Mouse (Mus musculus): ENCODE data around the gene Shmt1. TPM values are rescaled to one million over a fixed set of nuclear protein-coding genes. Genes with fewer than 3 reads are reported as not detected.
"Not testable (repeated sequence)": the region's sequence is repeated elsewhere in the genome, so short reads cannot be mapped to it uniquely, and the experiment has no call there.

Gene Shmt1
- polyA plus RNA-seq (2016; fragmentation: Nextera tagmentation; extraction: Ambion mirVana) = 113 TPM in 2 replicates

- Histone ChIP-seq H3K27ac (peak within 1 kb of the TSS; percentile 85), H3K4me3 (peak within 1 kb of the TSS; percentile 65), H3K4me1 (peaks cover 32% of the 10 kb centered on the region)
- H3K9me3 ChIP-seq; H3K36me3 ChIP-seq (replicated peaks); H3K27me3 ChIP-seq (ENCODE audit: poor library complexity, severe bottlenecking); DNase-seq (ENCODE audit: extremely low spot score, low spot score): not testable (repeated sequence)
- WGBS = 27% methylated on average over 6 of the region's 6 CpGs
Observed at GRCm38 (mm10) chr11:60811618-60812017, at the start of gene Shmt1. Shmt1 (minus strand) TSS chr11:60811718.

- H3K4me3 ChIP-seq = no peak overlapping the region
- WGBS = 93% methylated on average over 3 of the region's 3 CpGs
- no peak for DNase-seq (ENCODE audit: extremely low spot score, low spot score)
- H3K9me3 ChIP-seq = no peaks in the 10 kb centered on the region
- H3K27ac ChIP-seq = no peak overlapping the region
- peaks cover 98% of the 10 kb centered on the region for H3K36me3 ChIP-seq (replicated peaks)
- no peaks in the 10 kb centered on the region for H3K4me1 ChIP-seq
- no peaks in the 10 kb centered on the region for H3K27me3 ChIP-seq (ENCODE audit: poor library complexity, severe bottlenecking)
Observed at GRCm38 (mm10) chr11:60856587-60856986, 45.1 kb upstream of the Shmt1 start.

GRCm38 (mm10) chr11:60845415-60845814 is 33.9 kb upstream of the Shmt1 start:
- peaks cover 53% of the 10 kb centered on the region for H3K36me3 ChIP-seq (replicated peaks)
- WGBS = 89% methylated on average over 5 of the region's 5 CpGs

GRCm38 (mm10) chr11:60843412-60843811 is 31.9 kb upstream of the Shmt1 start:
- no peaks in the 10 kb centered on the region for H3K27me3 ChIP-seq (ENCODE audit: poor library complexity, severe bottlenecking)
- no peak overlapping the region for H3K4me3 ChIP-seq
- no peak for DNase-seq (ENCODE audit: extremely low spot score, low spot score)
- 92% methylated on average over 5 of the region's 5 CpGs for WGBS
- H3K4me1 ChIP-seq = 0 out of 2 replicates have a peak, but pooled peaks cover 8% of the 10 kb centered on the region
- no peaks in the 10 kb centered on the region for H3K9me3 ChIP-seq
- peaks cover 36% of the 10 kb centered on the region for H3K36me3 ChIP-seq (replicated peaks)
- no peak overlapping the region for H3K27ac ChIP-seq

More at GRCm38 (mm10) chr11:60845415-60845814, 33.9 kb upstream of the Shmt1 start:
- Histone ChIP-seq H3K27ac (no peak overlapping the region), H3K4me3 (no peak overlapping the region), H3K4me1 (0 out of 2 replicates have a peak, but pooled peaks cover 8% of the 10 kb centered on the region), H3K27me3 (ENCODE audit: poor library complexity, severe bottlenecking) (no peaks in the 10 kb centered on the region), H3K9me3 (no peaks in the 10 kb centered on the region)
- DNase-seq (ENCODE audit: extremely low spot score, low spot score) = no peak

- H3K36me3 ChIP-seq (replicated peaks) = peaks cover 33% of the 10 kb centered on the region
- WGBS = 84% methylated on average over 12 of the region's 12 CpGs
- H3K27ac ChIP-seq = no peak overlapping the region
- 0 out of 2 replicates have a peak, but pooled peaks cover 8% of the 10 kb centered on the region for H3K4me1 ChIP-seq
- H3K9me3 ChIP-seq = no peaks in the 10 kb centered on the region
- H3K4me3 ChIP-seq = no peak overlapping the region
- no peaks in the 10 kb centered on the region for H3K27me3 ChIP-seq (ENCODE audit: poor library complexity, severe bottlenecking)
- DNase-seq (ENCODE audit: extremely low spot score, low spot score) = no peak
Observed at GRCm38 (mm10) chr11:60841467-60842200, 30.1 kb upstream of the Shmt1 start.

- Histone ChIP-seq H3K4me3 (no peak overlapping the region), H3K4me1 (0 out of 2 replicates have a peak, but pooled peaks cover 7% of the 10 kb centered on the region), H3K27ac (no peak overlapping the region), H3K27me3 (ENCODE audit: poor library complexity, severe bottlenecking) (no peaks in the 10 kb centered on the region), H3K9me3 (no peaks in the 10 kb centered on the region), H3K36me3 (replicated peaks) (peaks cover 11% of the 10 kb centered on the region)
- no peak for DNase-seq (ENCODE audit: extremely low spot score, low spot score)
- WGBS = 95% methylated on average over 10 of the region's 10 CpGs
Observed at GRCm38 (mm10) chr11:60837644-60838406, 26.3 kb upstream of the Shmt1 start.

- H3K4me1 ChIP-seq = 0 out of 2 replicates have a peak, but pooled peaks cover 3% of the 10 kb centered on the region
Observed at GRCm38 (mm10) chr11:60836897-60837296, 25.4 kb upstream of the Shmt1 start.

GRCm38 (mm10) chr11:60830433-60831052 is 19.0 kb upstream of the Shmt1 start, which contains the start of gene Dhrs7b:
Dhrs7b (plus strand) TSS chr11:60830631.
- Histone ChIP-seq H3K9me3 (no peaks in the 10 kb centered on the region), H3K27ac (peak within 1 kb of the TSS; percentile 90), H3K4me1 (peaks cover 8% of the 10 kb centered on the region), H3K36me3 (replicated peaks) (no peaks in the 10 kb centered on the region; the same call in 1 of the 2 replicates), H3K27me3 (ENCODE audit: poor library complexity, severe bottlenecking) (no peaks in the 10 kb centered on the region), H3K4me3 (peak within 1 kb of the TSS; percentile 72)
- under 1% methylated on average over 34 of the region's 34 CpGs for WGBS
- DNase-seq (ENCODE audit: extremely low spot score, low spot score) = peak; percentile 81

More at GRCm38 (mm10) chr11:60836897-60837296, 25.4 kb upstream of the Shmt1 start:
- 93% methylated on average over 6 of the region's 6 CpGs for WGBS
- Histone ChIP-seq H3K9me3 (no peaks in the 10 kb centered on the region), H3K4me3 (no peak overlapping the region), H3K27me3 (ENCODE audit: poor library complexity, severe bottlenecking) (no peaks in the 10 kb centered on the region), H3K36me3 (replicated peaks) (peaks cover 11% of the 10 kb centered on the region), H3K27ac (no peak overlapping the region)
- no peak for DNase-seq (ENCODE audit: extremely low spot score, low spot score)

GRCm38 (mm10) chr11:60828903-60829302 is 17.4 kb upstream of the Shmt1 start:
- peaks cover 8% of the 10 kb centered on the region for H3K4me1 ChIP-seq
- no peak overlapping the region for H3K27ac ChIP-seq
- WGBS = 43% methylated on average over 2 of the region's 2 CpGs

GRCm38 (mm10) chr11:60827241-60827945 is 15.9 kb upstream of the Shmt1 start:
- Histone ChIP-seq H3K9me3 (no peaks in the 10 kb centered on the region), H3K4me1 (peaks cover 8% of the 10 kb centered on the region), H3K4me3 (no peak overlapping the region), H3K27me3 (ENCODE audit: poor library complexity, severe bottlenecking) (no peaks in the 10 kb centered on the region), H3K36me3 (replicated peaks) (no peaks in the 10 kb centered on the region), H3K27ac (no peak overlapping the region)
- no peak for DNase-seq (ENCODE audit: extremely low spot score, low spot score)
- WGBS = 31% methylated on average over 4 of the region's 4 CpGs

More at GRCm38 (mm10) chr11:60828903-60829302, 17.4 kb upstream of the Shmt1 start:
- H3K36me3 ChIP-seq (replicated peaks) = no peaks in the 10 kb centered on the region
- no peak for DNase-seq (ENCODE audit: extremely low spot score, low spot score)
- no peak overlapping the region for H3K4me3 ChIP-seq
- H3K9me3 ChIP-seq = no peaks in the 10 kb centered on the region
- no peaks in the 10 kb centered on the region for H3K27me3 ChIP-seq (ENCODE audit: poor library complexity, severe bottlenecking)

GRCm38 (mm10) chr11:60826700-60827099 is 15.2 kb upstream of the Shmt1 start:
- WGBS = 38% methylated on average over 1 of the region's 1 CpGs

GRCm38 (mm10) chr11:60825191-60825590 is 13.7 kb upstream of the Shmt1 start:
- no peaks in the 10 kb centered on the region for H3K4me1 ChIP-seq
- DNase-seq (ENCODE audit: extremely low spot score, low spot score) = no peak
- H3K9me3 ChIP-seq = no peaks in the 10 kb centered on the region
- H3K4me3 ChIP-seq = no peak overlapping the region
- H3K27ac ChIP-seq = no peak overlapping the region
- H3K27me3 ChIP-seq (ENCODE audit: poor library complexity, severe bottlenecking) = no peaks in the 10 kb centered on the region
- 88% methylated on average over 3 of the region's 3 CpGs for WGBS
- H3K36me3 ChIP-seq (replicated peaks) = no peaks in the 10 kb centered on the region

More at GRCm38 (mm10) chr11:60826700-60827099, 15.2 kb upstream of the Shmt1 start:
- no peak for DNase-seq (ENCODE audit: extremely low spot score, low spot score)
- no peak overlapping the region for H3K27ac ChIP-seq
- H3K27me3 ChIP-seq (ENCODE audit: poor library complexity, severe bottlenecking) = no peaks in the 10 kb centered on the region
- peaks cover 8% of the 10 kb centered on the region for H3K4me1 ChIP-seq
- H3K36me3 ChIP-seq (replicated peaks) = no peaks in the 10 kb centered on the region
- no peak overlapping the region for H3K4me3 ChIP-seq
- no peaks in the 10 kb centered on the region for H3K9me3 ChIP-seq

Measured in forebrain, embryonic 10.5 days (tissue).